Mouse (Mus musculus): Measurements from ENCODE around the gene Snx3. TPM values are rescaled to one million over a fixed set of nuclear protein-coding genes. Genes with fewer than 3 reads are reported as not detected.

Gene Snx3
- polyA plus RNA-seq, 1 experiment from 2014 or later: 334 TPM

GRCm38 (mm10) chr10:42521315-42521981, 19.6 kb downstream of the Snx3 start:
- no peak for ATAC-seq (replicated peaks; ENCODE audit: low FRiP score, low TSS enrichment, low read depth)
- Histone ChIP-seq H3K27ac (ENCODE audit: low read depth) (no peak overlapping the region), H3K9me3 (ENCODE audit: control insufficient read depth, low read length) (no peaks in the 10 kb centered on the region), H3K36me3 (ENCODE audit: control insufficient read depth, insufficient read depth, low read length) (peaks cover 17% of the 10 kb centered on the region), H3K9ac (ENCODE audit: low read length) (no peak overlapping the region), H3K27me3 (replicated peaks; ENCODE audit: control insufficient read depth, insufficient read depth, low read length) (no peaks in the 10 kb centered on the region), H3K4me1 (replicated peaks; ENCODE audit: control insufficient read depth, insufficient read depth, low read length) (no peaks in the 10 kb centered on the region), H3K4me2 (ENCODE audit: low read length) (no peak overlapping the region), H3K4me3 (ENCODE audit: low read depth, low read length) (no peak overlapping the region)
- no peak for DNase-seq (ENCODE audit: low spot score)
- whole genome bisulfite sequencing: 75% methylated on average over 5 of the region's 5 CpGs

GRCm38 (mm10) chr10:42522912-42523311, 21.1 kb downstream of the Snx3 start:
- peaks cover 24% of the 10 kb centered on the region for H3K36me3 ChIP-seq (ENCODE audit: control insufficient read depth, insufficient read depth, low read length)
- WGBS: 59% methylated on average over 2 of the region's 2 CpGs
- H3K4me2 ChIP-seq (ENCODE audit: low read length): no peak overlapping the region
- no peak overlapping the region for H3K9ac ChIP-seq (ENCODE audit: low read length)
- no peak for DNase-seq (ENCODE audit: low spot score)
- H3K4me1 ChIP-seq (replicated peaks; ENCODE audit: control insufficient read depth, insufficient read depth, low read length): no peaks in the 10 kb centered on the region
- no peaks in the 10 kb centered on the region for H3K27me3 ChIP-seq (replicated peaks; ENCODE audit: control insufficient read depth, insufficient read depth, low read length)
- H3K27ac ChIP-seq (ENCODE audit: low read depth): no peak overlapping the region
- H3K4me3 ChIP-seq (ENCODE audit: low read depth, low read length): no peak overlapping the region
- H3K9me3 ChIP-seq (ENCODE audit: control insufficient read depth, low read length): no peaks in the 10 kb centered on the region
- ATAC-seq (replicated peaks; ENCODE audit: low FRiP score, low TSS enrichment, low read depth): no peak

- WGBS: 78% methylated on average over 11 of the region's 11 CpGs
- Histone ChIP-seq H3K9me3 (ENCODE audit: control insufficient read depth, low read length) (no peaks in the 10 kb centered on the region), H3K36me3 (ENCODE audit: control insufficient read depth, insufficient read depth, low read length) (peaks cover 31% of the 10 kb centered on the region), H3K27ac (ENCODE audit: low read depth) (no peak overlapping the region), H3K4me2 (ENCODE audit: low read length) (no peak overlapping the region), H3K27me3 (replicated peaks; ENCODE audit: control insufficient read depth, insufficient read depth, low read length) (no peaks in the 10 kb centered on the region), H3K9ac (ENCODE audit: low read length) (no peak overlapping the region), H3K4me1 (replicated peaks; ENCODE audit: control insufficient read depth, insufficient read depth, low read length) (no peaks in the 10 kb centered on the region), H3K4me3 (ENCODE audit: low read depth, low read length) (no peak overlapping the region)
- no peak for ATAC-seq (replicated peaks; ENCODE audit: low FRiP score, low TSS enrichment, low read depth)
- no peak for DNase-seq (ENCODE audit: low spot score)
Measured at GRCm38 (mm10) chr10:42523556-42524162, 21.8 kb downstream of the Snx3 start.

GRCm38 (mm10) chr10:42525682-42526081, 23.9 kb downstream of the Snx3 start:
- no peaks in the 10 kb centered on the region for H3K27me3 ChIP-seq (replicated peaks; ENCODE audit: control insufficient read depth, insufficient read depth, low read length)
- H3K36me3 ChIP-seq (ENCODE audit: control insufficient read depth, insufficient read depth, low read length): peaks cover 45% of the 10 kb centered on the region
- DNase-seq (ENCODE audit: low spot score): no peak
- ATAC-seq (replicated peaks; ENCODE audit: low FRiP score, low TSS enrichment, low read depth): no peak
- no peaks in the 10 kb centered on the region for H3K4me1 ChIP-seq (replicated peaks; ENCODE audit: control insufficient read depth, insufficient read depth, low read length)
- H3K9me3 ChIP-seq (ENCODE audit: control insufficient read depth, low read length): no peaks in the 10 kb centered on the region
- 96% methylated on average over 3 of the region's 3 CpGs for WGBS
- H3K4me2 ChIP-seq (ENCODE audit: low read length): no peak overlapping the region
- H3K9ac ChIP-seq (ENCODE audit: low read length): no peak overlapping the region
- no peak overlapping the region for H3K27ac ChIP-seq (ENCODE audit: low read depth)
- H3K4me3 ChIP-seq (ENCODE audit: low read depth, low read length): no peak overlapping the region

GRCm38 (mm10) chr10:42533836-42534453, 32.1 kb downstream of the Snx3 start:
- Histone ChIP-seq H3K4me3 (ENCODE audit: low read depth, low read length) (no peak overlapping the region), H3K9ac (ENCODE audit: low read length) (no peak overlapping the region), H3K4me2 (ENCODE audit: low read length) (no peak overlapping the region), H3K27ac (ENCODE audit: low read depth) (no peak overlapping the region), H3K9me3 (ENCODE audit: control insufficient read depth, low read length) (no peaks in the 10 kb centered on the region), H3K4me1 (replicated peaks; ENCODE audit: control insufficient read depth, insufficient read depth, low read length) (no peaks in the 10 kb centered on the region), H3K27me3 (replicated peaks; ENCODE audit: control insufficient read depth, insufficient read depth, low read length) (no peaks in the 10 kb centered on the region), H3K36me3 (ENCODE audit: control insufficient read depth, insufficient read depth, low read length) (peaks cover 56% of the 10 kb centered on the region)
- DNase-seq (ENCODE audit: low spot score) (no peak), ATAC-seq (replicated peaks; ENCODE audit: low FRiP score, low TSS enrichment, low read depth) (no peak)
- WGBS: 87% methylated on average over 11 of the region's 11 CpGs

- DNase-seq (ENCODE audit: low spot score): no peak
- 87% methylated on average over 9 of the region's 9 CpGs for WGBS
- H3K4me1 ChIP-seq (replicated peaks; ENCODE audit: control insufficient read depth, insufficient read depth, low read length): no peaks in the 10 kb centered on the region
- no peak overlapping the region for H3K27ac ChIP-seq (ENCODE audit: low read depth)
- peaks cover 34% of the 10 kb centered on the region for H3K36me3 ChIP-seq (ENCODE audit: control insufficient read depth, insufficient read depth, low read length)
- no peak overlapping the region for H3K4me3 ChIP-seq (ENCODE audit: low read depth, low read length)
- no peak overlapping the region for H3K4me2 ChIP-seq (ENCODE audit: low read length)
- no peaks in the 10 kb centered on the region for H3K27me3 ChIP-seq (replicated peaks; ENCODE audit: control insufficient read depth, insufficient read depth, low read length)
- no peaks in the 10 kb centered on the region for H3K9me3 ChIP-seq (ENCODE audit: control insufficient read depth, low read length)
- no peak for ATAC-seq (replicated peaks; ENCODE audit: low FRiP score, low TSS enrichment, low read depth)
- no peak overlapping the region for H3K9ac ChIP-seq (ENCODE audit: low read length)
Measured at GRCm38 (mm10) chr10:42537571-42538316, 35.9 kb downstream of the Snx3 start.

GRCm38 (mm10) chr10:42545707-42546503, 44.1 kb downstream of the Snx3 start:
- 74% methylated on average over 6 of the region's 6 CpGs for WGBS
- no peak overlapping the region for H3K9ac ChIP-seq (ENCODE audit: low read length)
- no peak overlapping the region for H3K4me3 ChIP-seq (ENCODE audit: low read depth, low read length)
- H3K27me3 ChIP-seq (replicated peaks; ENCODE audit: control insufficient read depth, insufficient read depth, low read length): no peaks in the 10 kb centered on the region
- no peak for DNase-seq (ENCODE audit: low spot score)
- H3K4me1 ChIP-seq (replicated peaks; ENCODE audit: control insufficient read depth, insufficient read depth, low read length): no peaks in the 10 kb centered on the region
- H3K9me3 ChIP-seq (ENCODE audit: control insufficient read depth, low read length): no peaks in the 10 kb centered on the region
- H3K4me2 ChIP-seq (ENCODE audit: low read length): no peak overlapping the region
- H3K36me3 ChIP-seq (ENCODE audit: control insufficient read depth, insufficient read depth, low read length): no peaks in the 10 kb centered on the region
- no peak for ATAC-seq (replicated peaks; ENCODE audit: low FRiP score, low TSS enrichment, low read depth)
- no peak overlapping the region for H3K27ac ChIP-seq (ENCODE audit: low read depth)

GRCm38 (mm10) chr10:42546507-42546906, 44.7 kb downstream of the Snx3 start:
- ATAC-seq (replicated peaks; ENCODE audit: low FRiP score, low TSS enrichment, low read depth) (no peak), DNase-seq (ENCODE audit: low spot score) (no peak)
- Histone ChIP-seq H3K9me3 (ENCODE audit: control insufficient read depth, low read length) (no peaks in the 10 kb centered on the region), H3K27me3 (replicated peaks; ENCODE audit: control insufficient read depth, insufficient read depth, low read length) (no peaks in the 10 kb centered on the region), H3K9ac (ENCODE audit: low read length) (no peak overlapping the region), H3K4me1 (replicated peaks; ENCODE audit: control insufficient read depth, insufficient read depth, low read length) (no peaks in the 10 kb centered on the region), H3K36me3 (ENCODE audit: control insufficient read depth, insufficient read depth, low read length) (no peaks in the 10 kb centered on the region), H3K4me3 (ENCODE audit: low read depth, low read length) (no peak overlapping the region), H3K27ac (ENCODE audit: low read depth) (no peak overlapping the region), H3K4me2 (ENCODE audit: low read length) (no peak overlapping the region)
- WGBS: 90% methylated on average over 3 of the region's 3 CpGs
